Mouse (Mus musculus): ENCODE data around the gene Prr22.
A peak's percentile ranks its signal among the peaks of the same experiment; 100 is the strongest.

Gene Prr22

DNA sequence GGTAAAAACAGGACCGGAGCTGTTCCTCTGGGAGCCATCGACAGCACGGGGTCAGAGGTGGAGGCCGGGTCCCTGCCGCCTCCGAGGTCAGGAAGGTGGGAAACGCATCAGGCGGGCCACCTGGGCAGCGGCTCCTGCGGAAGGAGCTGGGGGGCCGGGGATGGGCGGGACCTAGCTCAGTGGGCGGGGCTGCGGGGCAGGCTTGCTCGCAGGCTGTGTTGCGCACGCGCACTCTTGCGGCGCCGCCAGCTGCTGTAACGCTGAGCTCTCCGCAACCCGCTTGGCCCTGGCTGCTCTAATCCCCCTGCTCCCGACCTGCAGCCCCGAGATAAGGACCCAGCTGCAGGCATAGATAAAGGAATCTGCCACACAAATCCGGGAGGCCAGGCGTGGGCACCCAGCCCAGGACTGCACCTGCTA, 8.0 kb upstream of the Prr22 start:
- peak; percentile 94 for DNase-seq (ENCODE audit: low read depth)

DNA sequence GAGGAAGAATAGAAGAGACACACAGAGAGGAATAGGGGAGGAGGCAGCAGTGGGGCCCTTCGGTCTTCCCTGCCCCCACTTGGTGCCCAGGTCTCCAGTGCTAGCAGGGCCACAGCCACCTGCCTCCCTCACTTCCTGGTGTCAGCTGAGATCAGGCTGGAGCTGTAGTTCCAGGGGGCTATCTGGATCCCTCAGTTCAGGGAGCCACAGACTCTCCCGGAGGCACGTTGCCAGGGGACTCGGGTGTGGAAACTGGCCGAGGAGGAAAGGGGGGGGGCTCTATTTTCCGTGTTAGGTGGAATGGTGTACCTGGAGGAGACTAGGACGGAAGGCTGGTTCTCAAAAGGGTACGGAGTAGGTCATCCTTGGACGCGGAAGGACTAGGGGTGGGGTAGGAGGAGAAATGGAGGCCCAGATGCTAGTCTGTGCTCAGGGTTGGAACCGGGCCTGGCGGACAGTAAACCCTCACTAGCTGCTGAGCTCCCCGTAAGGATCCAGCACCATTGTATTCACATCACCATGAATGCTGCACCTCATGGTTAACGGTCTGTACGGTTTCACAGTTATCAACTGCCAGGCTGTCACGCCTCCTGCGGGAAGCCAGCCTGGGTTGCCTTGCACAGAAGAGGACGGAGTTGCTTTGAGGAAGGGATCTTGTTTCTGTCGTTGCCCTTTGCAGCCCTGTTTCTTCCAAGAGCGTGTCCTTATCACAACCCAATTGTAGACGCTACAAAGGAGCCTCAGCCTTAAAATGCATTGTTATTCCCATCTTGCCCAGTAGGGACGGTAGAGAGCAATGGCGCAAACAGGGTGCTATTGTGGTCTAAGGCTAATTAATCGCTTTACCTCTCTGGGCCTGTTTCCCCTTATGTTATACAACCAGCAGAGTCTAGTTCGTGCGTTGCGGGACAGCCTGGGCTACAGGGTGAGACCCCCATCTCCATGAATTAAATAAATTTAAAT, 7.0 kb upstream of the Prr22 start:
- DNase-seq (ENCODE audit: low read depth), result peak; percentile 95

DNA sequence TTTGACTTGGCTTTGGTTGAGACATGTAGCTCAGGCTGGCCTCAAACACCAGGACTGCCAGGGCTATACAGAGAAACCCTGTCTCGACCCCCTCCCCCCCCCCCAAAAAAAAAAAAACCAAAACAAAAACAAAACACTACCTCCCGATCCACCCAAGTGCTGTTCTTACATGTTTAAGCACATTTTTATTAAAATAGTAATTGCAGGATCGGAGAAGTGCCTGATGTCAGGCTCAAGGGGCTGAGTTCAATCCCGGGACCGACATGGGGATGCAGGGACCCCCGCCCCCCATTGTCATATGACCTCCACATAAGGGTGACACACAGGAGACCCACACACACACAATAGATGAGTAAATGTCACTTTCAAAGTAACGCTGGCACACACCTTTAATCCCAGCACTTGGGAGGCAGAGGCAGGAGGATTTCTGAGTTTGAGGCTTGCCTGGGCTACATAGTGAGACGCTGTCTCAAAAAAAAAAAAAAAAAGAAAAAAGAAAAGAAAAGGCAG, 6.3 kb upstream of the Prr22 start:
- no peak for DNase-seq (ENCODE audit: low read depth)

DNA sequence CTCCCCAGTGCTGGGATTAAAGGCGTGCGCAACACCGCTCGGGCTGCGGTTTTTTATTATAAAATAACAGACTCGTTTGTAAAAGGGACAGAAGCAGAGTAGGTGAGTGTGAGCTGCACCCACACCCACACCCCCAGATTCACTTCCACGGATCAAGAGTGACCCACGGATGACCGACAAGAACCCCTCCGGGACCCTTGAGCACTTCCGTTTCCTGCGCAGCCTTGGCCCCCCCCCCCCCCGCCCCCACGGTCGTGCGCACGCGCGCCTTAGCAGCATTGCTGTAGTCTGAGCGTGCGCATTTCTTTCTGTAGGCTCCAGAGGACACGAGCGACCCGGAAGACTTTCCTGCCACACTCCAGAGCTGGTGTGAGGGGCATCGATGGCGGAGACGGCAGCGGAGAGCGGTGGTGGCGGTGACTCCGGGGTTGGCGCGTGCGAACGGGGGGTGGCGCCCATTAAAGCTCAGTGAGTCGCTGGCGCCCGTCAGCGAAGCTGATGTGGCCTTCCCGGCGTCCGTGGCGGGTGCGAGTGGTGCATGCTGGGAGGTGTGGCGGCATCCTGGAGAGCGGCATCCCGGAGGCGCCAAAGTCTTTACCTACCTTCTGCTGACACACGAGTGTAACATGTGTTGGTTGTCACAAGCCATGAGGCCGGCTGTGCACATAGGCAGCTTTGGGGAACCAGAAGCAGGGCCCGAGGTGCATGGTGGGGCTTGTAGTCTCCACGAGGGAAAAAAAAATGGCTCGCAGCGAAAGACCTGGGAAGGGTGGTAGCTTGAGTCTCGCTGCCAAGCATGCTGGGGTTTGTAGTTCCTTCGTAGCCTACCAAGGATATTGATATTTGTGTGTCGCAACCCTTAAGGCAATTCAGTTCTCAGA, 5.3 kb upstream of the Prr22 start, which contains the start of gene Dus3l:
Dus3l (plus strand) TSS at position 284 of the 881 bp plus-strand sequence.
- peak; percentile 84 for DNase-seq (ENCODE audit: low read depth)

DNA sequence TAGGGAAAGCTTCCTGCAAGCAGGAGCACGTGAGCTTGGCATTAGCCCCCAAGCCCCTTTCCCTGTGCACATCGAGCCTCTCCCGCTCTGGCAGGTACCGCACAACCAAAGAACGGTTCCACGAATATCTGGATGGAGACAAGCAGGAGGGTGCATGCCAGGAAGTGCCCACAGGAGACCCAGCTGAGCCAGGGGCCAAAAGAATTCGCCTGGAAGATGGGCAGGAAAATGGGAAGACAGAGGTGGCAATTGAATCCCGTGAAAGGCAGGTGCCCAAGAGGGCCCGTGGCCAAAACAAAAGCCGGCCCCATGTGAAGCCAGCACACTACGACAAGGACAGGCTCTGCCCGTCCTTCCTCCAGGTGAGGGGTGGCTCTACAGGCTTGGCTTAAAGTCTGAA, 4.6 kb upstream of the Prr22 start:
- DNase-seq (ENCODE audit: low read depth), result no peak

DNA sequence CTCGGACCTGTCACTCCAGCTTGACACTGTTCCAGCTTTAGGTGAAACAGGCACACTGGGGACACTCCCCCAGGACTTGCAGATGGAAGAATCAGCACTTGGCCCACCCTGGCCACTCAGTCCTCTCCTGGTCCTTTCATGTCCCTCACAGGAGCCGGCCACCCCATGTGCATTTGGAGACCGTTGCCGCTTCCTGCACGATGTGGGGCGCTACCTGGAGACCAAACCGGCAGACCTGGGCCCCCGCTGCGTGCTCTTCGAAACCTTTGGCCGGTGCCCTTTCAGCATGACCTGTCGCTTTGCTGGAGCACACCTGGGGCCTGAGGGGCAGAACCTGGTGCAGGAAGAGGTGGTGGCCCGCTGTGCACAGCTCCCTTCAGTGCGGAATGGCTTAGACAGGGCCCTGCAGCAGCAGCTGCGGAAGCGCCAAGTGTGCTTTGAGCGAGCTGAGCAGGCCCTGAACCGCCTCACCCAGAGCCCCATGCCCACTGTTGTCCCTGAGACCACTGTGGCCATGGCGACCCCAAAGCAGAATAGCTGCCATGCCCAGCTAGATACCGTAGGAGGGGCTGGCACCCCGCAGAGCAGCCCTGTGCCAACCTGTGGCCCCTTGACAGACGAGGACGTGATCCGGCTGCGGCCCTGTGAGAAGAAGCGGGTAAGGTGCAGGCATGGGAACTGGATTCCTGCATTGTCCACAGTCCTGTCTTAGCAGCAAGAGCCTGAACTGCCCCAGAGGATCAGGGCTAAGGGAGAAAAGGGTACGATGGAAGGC, 3.2 kb upstream of the Prr22 start:
- DNase-seq (ENCODE audit: low read depth), result no peak

DNA sequence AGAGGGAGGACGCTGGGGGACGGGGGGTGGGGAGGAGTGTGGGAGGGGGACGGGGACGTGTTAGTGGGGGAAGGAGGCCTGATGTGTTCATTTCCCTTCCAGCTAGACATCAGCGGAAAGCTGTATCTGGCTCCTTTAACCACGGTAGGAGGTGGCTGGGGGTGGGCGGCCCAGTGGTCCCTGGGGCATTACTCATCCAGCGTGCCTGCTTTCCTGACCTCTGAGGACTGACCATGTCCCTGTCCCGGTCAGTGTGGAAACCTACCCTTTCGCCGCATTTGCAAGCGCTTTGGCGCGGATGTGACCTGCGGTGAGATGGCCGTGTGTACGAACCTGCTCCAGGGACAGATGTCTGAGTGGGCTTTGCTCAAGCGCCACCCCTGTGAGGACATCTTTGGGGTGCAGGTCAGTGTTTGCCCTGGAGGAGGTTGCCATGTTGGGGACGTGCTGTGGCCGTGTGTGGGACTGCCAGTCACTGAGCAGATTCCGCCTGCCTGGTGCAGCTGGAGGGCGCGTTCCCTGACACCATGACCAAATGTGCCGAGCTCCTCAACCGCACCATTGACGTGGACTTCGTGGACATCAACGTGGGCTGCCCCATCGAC, 2.4 kb upstream of the Prr22 start:
- no peak for DNase-seq (ENCODE audit: low read depth)

DNA sequence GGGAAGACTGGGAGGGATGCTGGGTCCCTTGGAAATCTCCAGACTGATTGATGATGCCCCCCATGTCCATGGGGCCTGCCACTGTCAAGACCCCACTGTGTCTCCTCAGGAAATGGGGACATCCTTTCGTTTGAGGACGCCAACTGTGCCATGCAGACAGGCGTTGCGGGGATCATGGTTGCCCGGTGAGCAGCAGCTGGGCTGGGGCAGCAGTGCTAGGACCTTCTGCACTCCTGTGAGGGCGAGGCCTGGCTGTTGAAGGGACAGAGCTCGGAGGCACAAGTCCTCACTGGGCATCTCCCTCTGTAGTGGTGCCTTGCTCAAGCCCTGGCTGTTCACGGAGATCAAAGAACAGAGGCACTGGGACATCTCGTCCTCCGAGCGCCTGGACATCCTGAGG, 1.1 kb upstream of the Prr22 start:
- DNase-seq (ENCODE audit: low read depth), result no peak

DNA sequence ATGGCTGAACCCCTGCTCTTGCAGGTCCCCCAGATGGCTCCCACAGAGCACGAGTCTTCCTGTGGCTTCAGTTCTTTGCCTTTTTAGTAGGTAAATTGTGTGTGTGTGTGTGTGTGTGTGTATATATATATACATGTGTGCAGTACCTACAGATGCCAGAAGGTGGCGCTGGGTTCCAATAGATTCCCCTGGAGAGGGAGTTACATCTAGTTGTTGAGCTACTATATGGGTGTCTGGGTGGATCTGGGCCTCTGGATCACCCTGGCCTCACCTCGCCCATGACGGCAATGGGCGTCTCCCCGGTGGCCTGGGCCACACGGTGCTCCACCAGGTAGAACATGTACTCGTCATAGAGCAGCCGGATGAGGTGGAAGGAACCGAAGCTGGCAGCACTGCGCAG, 7.5 kb downstream of the Prr22 start:
- DNase-seq (ENCODE audit: low read depth), result no peak

DNA sequence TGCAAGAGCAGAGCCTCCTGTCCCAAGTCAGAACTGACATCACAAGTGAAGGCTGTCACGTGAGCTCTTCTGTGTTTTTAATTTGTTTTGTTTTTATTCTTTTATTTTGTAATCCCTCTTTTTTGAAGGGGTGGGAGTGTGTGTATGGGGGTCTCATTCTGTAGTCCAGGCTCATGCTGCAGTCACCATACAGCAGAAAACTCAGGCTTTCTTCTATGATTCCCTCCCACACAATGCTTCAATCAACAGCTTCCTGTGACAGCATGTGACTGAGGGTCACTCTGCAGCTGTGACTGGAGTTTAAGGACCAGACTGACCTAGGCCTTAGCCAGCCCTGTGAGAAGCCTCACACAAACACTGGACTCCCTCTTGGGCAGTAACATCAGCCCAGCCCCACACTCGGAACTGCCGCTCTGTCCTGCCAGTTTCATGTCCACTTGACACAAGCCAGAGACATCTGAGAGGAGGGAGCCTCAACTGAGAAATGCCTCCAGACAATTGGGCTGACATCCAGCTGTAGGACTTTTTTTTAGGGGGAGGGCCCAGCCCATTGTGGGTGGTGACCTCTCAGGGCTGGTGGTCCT, 8.8 kb downstream of the Prr22 start:
- DNase-seq (ENCODE audit: low read depth), result no peak

DNA sequence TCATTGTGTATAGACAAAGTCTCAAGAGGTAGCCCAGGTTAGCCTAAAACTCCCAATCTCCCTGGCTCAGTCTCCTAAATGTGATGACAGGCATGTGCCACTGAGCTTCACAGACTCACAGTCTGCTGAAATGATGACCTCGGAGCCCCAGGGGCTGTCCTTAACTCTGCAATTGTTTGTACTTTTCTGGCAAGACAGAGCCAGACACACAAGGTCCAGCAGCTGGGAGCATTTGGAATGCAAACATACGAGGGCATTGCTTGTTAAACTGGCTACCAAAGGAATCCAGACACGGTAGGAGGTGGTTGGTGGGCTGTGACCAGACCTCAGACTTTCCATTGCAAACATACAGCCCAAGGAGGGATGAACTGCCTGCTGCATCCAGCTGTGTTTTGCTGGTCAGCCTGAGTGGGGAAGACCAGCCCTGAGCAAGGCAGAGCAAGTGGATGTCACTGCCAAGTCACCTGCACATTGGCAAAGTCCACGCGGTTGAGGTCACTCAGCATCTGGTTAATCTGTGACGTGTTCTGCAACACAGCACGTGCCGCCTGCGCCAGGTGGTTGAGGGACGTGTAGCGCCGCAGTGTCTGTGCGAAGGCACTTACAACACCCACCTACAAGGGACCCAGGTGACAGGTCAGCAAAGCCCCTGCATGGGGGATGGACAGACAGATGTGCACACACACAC, 10.4 kb downstream of the Prr22 start:
- DNase-seq (ENCODE audit: low read depth), result no peak

DNA sequence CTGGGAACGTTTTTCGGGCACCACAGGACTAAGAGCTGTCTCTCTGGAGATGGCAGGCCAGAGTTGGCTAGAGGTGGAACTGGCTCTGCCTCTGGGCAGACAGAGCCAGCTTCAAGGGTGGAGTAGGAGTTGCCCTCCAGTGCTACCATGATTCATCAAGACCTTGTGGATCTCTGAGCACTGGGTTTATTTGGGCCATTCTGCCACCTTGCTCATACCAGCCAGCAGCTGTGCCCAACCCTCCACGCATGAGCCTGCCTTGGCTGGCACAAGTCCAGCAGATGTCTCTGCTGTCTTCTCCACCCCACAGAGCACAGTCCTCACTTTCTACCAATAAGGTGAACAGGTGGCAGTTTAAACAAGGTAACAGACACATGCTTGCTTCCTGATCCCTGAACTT, 18.8 kb downstream of the Prr22 start:
- no peak for DNase-seq (ENCODE audit: low read depth)

DNA sequence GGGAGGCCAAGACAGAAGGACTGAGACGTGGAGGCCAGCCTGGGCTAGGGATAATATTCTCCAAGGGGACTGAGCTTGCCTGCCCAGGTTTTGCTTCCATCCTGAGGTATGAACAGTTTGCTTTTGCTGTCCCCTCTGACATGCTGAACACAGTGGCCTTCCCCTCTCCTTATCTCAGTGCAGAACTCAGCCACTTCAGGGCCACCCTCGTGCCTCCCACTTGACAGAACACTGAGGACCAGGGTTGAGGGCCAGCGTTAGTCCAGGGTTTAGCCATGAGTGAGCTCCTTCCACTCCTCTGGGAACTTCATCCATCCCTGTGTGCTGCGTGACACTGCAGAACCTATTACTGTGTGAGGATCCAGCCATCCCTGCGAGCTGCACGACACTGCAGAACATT, 19.2 kb downstream of the Prr22 start:
- DNase-seq (ENCODE audit: low read depth), result no peak

DNA sequence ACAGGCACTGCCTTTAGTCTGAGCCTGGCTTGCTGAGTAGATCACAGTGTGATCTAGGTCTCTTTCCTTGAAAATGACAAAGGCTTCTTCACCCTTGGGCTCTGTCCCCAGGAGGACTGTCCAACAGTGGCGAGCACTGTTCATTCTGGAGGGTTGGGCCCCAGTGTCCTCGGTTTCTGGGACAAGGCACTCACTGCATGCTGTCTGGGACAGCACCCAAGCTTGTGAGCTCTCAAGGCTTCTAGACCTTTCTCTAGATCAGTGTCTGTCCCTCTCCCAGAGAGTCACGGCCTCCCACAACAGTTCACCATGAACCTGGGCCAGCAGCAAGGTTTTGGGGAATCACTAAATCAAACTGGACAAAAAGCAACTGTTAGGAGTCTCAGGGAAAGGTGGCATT, 22.5 kb downstream of the Prr22 start:
- no peak for DNase-seq (ENCODE audit: low read depth)

DNA sequence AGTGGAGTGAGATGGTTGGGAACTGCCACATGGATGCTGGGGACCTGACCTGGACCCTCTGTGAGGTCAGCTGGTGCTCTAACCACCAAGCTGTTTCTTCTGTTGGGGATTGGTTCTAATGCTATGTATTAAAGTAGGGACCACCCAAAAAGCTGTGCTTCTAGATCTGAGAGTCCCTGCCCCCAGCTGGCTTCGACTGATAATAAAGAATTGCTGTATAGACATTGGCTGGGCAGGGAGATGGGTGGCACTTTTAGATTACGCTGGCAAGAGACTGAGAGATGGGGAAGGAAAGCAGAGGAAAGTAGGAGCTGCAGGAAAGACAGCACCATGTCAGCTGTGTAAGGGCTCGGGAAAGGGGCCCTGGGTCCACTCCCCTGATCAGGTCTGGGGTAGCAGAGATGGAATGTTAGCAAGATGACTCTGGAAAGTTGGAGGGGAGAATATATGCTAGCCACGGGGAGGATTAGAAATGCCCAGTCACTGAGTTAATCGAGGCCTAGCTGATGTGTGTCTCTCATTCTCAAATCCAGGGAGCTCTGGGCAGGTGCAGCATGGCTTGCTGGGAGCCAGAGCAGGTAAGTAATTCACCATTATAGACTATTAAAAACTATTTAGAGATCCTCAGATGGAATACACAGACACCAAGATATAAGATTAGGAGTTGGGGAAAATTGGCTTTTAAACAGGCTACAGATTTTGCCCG, 23.7 kb downstream of the Prr22 start:
- peak; percentile 79 for DNase-seq (ENCODE audit: low read depth)

DNA sequence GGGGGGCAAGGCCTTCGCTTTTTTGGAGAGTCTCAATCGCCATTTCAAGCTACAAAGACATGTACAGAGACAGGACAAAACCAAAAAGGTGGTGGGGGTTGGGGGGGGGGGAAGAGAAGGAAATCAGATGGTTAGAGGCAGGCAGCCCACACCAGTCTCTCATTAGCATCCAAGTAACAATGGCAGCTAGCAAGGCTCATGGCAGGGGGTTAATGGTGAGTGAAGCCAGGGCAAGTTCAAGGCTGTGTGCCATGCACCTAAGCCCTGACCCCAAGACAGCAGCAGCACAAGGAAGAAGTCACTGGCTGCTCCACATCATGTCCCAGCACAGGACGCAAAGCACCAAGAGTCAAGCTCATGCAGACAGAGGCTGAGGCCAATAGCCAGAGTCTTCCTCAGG, 29.2 kb downstream of the Prr22 start:
- DNase-seq (ENCODE audit: low read depth), result no peak

DNA sequence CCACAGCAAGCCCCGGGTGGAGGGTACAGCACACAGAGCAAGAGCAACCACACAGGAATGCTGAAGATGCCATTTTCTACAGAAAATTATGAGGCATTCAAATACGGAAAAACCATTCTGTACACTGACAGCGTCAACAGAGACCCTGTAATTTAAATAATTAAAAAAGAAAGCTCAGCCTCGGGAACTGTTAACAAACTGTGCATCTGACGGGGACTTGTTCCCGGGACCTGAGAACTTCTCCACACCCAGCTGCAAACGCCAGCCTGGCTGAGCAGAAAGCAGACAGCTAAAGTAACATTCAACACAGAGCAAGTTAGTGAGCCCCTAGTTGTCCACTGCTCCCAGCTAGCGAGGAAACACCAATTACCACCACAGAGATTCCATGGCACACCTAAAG, 32.0 kb downstream of the Prr22 start:
- no peak for DNase-seq (ENCODE audit: low read depth)

DNA sequence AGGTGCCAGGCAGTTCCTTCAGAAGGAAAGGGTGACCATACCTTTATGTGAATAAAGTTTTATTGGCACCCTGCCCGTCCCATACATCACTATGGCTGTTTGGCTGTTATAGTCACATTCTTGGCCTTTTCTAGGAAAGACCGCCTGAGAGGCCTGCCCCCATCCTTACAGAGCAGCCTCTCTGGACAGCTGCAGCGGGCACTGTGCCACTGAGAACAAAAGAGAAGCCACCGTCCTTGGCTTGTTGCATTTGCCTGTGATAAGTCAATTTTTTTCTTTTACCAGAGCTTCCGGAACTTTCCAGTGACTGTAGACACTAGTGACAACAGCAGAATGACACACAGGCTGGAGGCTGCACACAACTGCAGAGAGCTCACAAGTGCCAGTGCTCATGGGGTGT, 34.9 kb downstream of the Prr22 start:
- no peak for DNase-seq (ENCODE audit: low read depth)

DNA sequence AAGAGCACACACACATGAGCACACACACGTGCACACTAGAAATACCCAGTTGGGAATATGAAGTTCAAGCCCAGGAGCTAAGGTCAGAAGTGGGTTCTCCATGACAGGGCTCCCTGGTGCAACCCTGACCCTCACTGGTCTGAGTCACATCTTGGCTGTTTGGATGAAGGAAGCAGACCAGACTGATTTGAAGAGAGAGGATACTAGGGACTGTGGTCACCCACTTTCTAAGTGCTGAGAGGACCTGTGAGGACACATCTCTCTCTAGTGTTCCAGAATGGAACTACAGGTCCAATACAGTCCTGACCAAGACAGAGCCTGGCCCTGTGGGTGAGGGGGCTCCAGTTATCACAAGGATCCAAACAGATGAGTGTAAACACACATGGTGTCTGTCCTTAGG, 35.7 kb downstream of the Prr22 start:
- no peak for DNase-seq (ENCODE audit: low read depth)

DNA sequence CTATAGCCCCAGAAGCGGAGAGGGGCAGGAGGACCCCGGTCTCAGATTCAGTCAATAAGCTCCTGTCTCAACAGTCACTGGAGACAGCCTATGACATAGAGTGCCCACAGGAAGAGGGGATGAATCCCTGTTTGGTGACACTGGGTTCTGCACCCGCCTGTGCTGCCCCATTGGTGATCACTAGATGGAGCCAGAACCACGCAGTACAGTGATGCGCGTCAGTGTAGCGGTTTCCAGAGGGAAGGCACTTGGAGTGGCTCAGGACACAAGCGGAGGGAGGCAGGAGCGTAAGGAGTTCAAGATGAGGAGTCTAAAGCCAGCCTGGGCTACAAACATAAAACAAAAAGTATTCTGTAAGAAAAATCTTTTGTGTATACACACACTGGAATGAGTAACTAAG, 38.5 kb downstream of the Prr22 start:
- DNase-seq (ENCODE audit: low read depth), result no peak

Data from c-Kit-positive CD71-positive TER-119-negative erythroid progenitor cells, embryonic 14.5 days (primary cell).